Mouse (Mus musculus) ES-CJ7 (cell line): Measurements from ENCODE around the gene Trio.
A peak's percentile ranks its signal among the peaks of the same experiment; 100 is the strongest.

Source experiments
- DNase-seq: peaks from one replicate; pipeline ENCODE4 v3.0.0; 2011; ENCODE audit warnings: low read depth, low spot score

Gene Trio

DNA sequence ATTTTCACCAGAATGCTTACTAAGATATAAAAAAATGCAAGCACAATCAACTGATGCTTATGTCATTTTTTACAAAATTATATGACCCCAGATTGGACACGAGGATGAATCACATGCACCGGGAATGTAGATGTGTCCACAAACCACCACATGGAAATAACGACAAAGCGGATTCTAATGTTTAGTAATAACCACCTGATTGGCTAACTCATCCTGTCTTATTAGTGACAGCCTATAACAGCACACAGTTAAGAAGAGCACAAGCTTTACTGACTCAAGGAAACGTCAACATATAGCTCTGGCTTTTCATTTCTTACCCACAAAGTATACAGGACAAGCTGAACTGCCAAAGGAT, 101.7 kb downstream of the Trio start:
- DNase-seq, result no peak

DNA sequence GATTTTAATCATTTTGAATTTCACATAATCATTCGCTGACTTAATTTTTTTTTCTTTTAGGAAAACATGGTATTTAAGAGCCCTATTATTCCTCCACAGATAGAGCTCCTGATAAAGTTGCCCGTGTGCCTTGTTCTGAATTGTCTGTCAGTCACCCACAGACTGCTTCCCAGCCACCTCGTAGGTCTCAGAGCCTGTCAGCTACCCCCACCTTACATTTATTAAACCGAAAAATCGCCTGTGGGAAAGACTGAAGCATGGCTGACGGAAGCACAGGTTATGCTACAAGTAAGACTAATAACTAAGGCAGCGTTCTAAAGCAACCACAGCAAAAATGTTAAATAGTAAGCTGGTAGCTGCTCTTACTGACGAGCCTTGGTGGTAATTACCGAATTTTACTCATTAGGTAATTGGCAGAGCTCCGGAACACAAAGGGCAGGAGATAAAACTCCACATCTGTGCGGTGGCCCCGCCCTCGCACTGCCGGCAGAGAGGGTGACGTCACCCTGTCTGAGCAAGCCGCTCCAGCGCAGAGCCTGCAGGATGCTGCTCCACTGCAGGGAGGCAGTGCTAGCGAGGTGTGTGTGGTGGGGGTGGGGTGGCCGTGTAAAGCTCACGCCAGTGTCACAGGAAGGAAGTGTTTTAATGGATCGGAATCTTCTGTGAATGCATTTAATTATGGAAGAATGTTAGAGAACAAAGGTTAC, 102.2 kb downstream of the Trio start:
- DNase-seq, result peak; percentile 61

DNA sequence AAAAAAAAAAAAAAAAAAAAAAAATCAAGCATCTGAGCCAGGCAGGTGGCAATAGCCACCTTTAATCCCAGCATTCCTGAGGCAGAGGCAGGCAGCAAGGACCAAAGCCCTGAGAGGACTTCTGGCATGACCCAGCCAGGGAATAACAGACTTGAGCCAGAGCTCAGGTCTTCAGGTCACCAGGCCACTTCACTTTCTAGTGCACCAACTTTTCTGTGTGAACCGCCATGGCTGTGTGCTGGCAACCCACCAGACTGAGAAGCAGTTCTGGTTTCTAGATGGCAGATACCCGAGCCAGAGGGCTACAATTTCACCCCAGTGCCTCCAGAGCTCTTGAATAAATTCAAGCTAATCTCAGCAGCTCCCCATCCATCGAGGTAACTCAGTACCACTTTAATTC, 104.9 kb downstream of the Trio start:
- no peak for DNase-seq

DNA sequence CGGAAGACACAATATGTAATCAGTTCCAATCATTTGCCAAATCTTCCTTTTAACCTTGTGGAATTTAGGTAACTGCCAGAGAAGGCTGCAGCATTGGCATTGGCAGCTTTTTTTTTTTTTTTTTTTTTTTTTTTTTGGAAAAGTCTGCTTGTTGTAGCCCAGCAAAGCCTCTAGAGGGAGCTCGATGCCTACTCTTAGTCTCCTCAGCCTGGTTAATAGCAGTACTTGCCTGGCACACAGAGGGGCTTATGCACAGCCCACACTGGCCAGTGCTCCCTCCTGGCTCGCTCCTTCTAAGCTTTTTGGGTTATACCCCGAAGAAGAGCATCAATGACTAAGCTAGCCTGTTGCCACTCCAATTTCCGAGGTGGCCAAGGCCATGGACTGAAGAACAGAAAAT, 106.1 kb downstream of the Trio start:
- peak; percentile 63 for DNase-seq

DNA sequence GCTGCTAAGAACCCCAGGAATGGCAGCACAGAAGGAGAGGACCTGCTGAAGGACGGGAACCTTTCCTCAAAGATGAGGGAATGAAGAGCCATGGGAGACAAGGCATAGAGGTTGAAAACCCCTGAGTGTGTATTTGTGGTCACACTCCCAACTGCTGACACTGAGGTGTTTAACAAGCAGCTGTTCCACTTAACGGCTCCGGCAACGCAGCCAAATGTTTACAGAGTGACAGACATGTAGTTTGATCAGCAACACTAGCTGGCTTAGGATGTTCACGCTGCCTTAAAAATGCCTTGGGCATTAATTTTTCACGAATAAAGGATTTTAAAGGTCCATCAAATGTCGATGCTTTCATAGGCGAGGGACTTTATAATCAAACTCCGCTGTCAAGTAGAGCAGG, 106.8 kb downstream of the Trio start:
- DNase-seq, result no peak

GRCm38 (mm10) chr15:27916204-27916603, 109.4 kb downstream of the Trio start:
- no peak for DNase-seq

GRCm38 (mm10) chr15:27913013-27913412, 112.6 kb downstream of the Trio start:
- DNase-seq, result no peak

DNA sequence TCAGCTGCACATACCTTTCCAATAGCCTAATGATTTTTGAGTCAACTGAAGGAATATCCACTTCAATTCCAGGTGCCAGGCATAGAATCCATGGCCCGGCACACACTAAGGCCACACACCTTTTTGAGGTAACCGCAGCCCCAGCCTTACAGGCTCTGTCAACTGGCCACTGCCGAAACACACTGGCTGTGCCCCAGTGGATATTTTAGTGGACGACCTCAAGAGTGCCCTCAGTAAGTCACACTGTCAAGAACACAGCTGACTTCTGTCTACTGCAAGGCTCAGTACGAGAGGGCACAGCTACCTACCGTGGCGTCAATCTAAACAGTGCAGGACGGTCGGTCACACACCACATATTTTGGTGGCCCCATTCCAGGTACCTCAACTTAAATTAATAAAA, 114.5 kb downstream of the Trio start:
- DNase-seq, result no peak

DNA sequence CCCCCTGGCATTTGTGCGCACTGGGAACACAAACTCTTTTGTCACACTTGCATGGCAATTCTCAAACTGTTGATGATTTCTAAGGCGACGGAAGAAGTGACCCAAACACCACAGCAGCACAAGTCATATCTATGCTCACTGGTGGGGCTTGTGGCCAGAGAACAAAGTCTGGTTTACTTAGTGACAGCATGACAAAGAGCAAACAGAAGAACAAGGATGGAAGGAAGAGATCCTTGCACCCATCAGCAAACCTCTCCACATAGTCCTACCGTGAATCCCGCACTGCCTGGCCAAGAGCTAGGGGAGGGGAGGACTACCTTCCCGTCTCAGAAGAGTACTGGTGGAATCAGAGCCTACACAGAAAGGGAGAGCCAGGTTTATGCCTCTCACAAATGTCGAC, 115.5 kb downstream of the Trio start:
- DNase-seq, result no peak

- DNase-seq, result no peak
Observed at GRCm38 (mm10) chr15:27907649-27908048, 118.0 kb downstream of the Trio start.

GRCm38 (mm10) chr15:27906409-27906808, 119.2 kb downstream of the Trio start:
- no peak for DNase-seq

GRCm38 (mm10) chr15:27905341-27905740, 120.3 kb downstream of the Trio start:
- DNase-seq, result peak; percentile 74

- no peak for DNase-seq
Observed at GRCm38 (mm10) chr15:27904346-27905005, 121.2 kb downstream of the Trio start.

DNA sequence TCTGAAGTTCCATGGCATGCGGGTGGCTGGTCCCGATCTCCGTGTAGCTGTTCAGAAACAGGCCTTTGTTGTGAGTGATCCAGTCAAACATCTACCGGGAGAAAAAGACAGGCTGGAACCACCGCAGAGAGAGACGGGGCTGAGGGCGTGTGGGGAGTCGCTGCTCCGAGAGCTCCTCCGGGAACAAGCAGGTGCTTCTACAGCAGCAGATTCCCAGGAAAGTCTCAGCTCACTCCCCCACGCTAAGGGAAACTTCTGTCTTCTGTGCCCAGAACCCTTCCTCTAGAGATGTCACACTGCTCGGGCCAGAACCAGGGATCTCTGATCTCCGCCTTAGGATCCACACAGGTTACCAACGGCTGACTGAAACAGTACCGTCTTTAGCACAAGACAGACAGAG, 124.4 kb downstream of the Trio start:
- no peak for DNase-seq

DNA sequence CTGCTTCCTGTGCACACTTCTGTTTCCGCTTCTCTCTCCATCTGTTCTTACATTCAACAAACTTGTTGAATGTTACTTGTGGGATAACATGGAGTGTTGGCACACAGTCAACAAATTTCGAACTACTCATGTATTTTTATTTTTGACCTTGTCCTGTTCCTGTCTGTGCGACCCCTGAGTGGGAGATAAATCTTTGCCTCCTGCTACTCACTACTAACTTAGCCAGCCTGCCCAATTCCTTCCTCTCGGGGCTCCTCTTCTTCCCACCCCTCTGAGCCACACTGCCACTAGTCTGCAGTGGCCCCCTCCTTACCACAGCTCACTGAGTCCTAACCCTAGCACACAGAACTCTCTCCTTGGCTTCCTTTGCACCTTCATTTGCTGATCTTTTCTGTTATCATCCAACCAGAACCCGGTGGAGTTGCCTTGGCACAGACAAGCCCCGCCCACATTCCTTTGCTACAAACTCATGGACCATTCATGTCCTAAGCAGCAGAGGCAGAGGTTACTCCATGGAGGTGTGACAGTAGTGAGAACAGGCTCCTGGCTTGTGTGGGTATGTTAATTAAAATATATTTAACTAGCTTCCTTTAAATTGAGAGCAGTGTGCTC, 126.7 kb downstream of the Trio start:
- DNase-seq, result no peak

DNA sequence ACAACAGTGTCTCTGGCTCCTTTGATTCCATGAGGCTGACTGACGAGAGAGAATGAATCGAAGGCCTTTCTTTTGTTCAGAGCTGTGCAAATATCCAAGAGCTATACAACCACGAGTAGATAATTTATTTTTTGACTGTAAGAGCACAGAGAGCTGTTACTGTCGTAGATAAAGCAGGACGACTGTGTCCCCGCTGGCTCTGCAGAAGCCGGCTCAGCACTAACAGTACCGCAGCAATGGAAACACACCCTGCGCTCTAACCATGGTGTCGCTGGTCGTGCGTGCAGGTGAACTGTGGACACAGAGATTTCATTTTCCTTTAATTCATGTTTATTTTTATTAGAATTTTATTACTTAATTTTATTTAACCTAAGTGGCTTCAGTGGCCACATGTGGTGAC, 131.5 kb downstream of the Trio start:
- DNase-seq, result no peak

GRCm38 (mm10) chr15:27892029-27892428, 133.6 kb downstream of the Trio start:
- DNase-seq, result no peak

DNA sequence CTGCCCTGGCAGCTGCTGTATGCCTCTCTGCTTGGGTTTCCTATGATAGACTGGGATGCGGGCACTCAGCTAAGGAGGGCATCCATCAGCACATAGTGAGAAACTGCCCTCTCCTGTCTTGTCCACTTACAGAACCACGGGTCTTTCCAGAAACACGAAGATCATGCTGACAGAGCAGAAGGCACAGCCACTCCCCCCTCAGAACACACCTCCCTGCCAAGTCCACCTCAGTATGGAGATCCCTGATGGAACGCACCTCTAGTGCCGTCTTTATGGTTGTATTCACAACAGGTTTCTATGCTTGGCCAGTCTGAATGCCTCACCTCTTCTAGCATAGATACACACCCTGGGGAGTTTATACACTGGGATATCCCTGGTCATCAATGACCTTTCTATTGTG, 135.0 kb downstream of the Trio start:
- DNase-seq, result no peak

GRCm38 (mm10) chr15:27888153-27888552, 137.5 kb downstream of the Trio start:
- DNase-seq, result peak; percentile 6

DNA sequence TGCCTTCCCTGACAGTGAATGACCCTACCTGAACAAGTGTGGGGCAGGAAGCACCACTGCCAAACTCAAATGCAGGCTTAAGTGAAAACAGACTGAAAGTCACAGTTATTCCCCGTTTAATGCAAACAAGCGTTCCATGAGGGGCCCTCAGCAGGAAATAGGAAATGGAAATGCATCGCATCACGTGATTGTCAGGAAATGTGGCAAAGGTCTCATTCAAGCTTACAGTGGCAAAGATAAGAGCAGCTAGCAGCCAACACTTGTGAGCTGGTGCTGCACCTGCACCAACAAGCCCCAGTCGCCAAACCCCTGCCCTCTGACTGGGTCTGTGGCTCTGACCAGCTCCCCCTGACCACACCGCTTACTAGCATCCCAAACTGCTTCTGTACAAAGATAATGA, 138.7 kb downstream of the Trio start:
- DNase-seq, result no peak

DNA sequence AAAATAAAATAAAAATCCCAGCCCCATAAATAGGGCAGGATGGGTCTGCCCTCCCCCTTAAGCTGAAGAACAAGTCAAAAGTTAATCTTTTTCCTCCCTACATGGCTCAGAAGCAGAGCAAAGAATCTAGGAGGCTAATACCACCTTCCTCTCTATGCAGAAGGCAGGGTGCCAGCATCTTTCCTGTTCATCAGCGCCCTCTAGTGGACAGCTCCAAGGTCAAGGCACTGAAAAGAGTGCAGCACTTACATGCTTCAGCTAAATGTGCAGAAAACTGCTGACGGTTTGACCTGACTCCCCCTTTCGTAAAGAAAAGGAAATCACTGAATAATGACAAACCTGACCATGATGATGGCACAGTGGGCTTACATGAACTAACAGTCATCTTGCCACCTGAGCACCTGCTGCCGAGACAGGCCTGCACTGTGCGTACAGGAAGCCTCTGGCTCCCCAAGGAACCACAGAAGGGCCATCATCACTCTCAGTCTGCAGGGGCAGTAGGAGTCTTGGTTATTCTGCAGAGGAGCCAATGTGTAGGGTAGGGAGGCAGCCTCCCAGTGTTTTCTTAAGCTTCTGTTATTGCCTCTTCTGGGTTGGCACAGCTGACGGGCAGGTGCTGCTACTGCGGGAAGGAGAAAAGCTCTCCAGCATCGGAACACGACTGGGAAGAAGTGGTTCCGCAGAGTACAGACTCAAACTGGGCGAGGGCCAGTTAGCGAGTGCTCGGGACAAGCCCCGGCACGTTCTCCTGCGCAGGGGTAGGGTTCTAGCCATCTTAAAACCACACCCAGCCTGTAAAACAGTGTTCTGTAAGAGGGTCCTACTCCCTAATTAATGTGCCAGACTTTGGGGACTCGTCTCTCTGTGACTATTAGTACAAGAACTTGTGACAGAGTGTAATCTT, 141.0 kb downstream of the Trio start:
- peak; percentile 79 for DNase-seq

DNA sequence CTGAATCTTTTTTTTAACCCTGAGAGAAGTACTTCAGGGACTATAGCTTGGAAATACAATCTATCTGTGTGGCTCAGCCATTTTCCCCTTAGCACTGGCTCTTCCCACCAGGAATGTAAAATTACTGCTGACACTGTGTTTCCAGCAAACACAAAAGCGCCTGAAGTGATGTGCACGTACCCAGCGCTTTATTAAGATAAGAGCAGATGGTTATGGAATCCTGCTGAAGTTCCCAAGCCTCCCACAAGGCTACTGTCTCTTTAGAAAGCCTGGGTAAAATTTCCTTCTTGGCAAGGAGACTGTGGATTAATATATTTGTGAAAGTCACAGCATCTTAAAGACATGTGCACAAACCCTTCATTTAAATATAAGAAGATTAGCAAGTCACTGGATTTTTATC, 141.8 kb downstream of the Trio start:
- DNase-seq, result no peak
